Mouse (Mus musculus) Patski (cell line): ENCODE results near the gene Ank2. TPM values are rescaled to one million over a fixed set of nuclear protein-coding genes. Genes with fewer than 3 reads are reported as not detected.

Source experiments
- ATAC-seq: fragments of 100-300 bp; one replicate; pipeline ENCODE4 v1.8.0; 2021
- CTCF ChIA-PET: fragments of 350-600 bp; sonication (Branson Sonifier 250); formaldehyde crosslinking; loops from one replicate; lab custom pipeline; 2022; ENCODE audit warnings: inconsistent platforms; lab: Charles Lee
- POLR2A ChIA-PET: fragments of 350-600 bp; sonication (Branson Sonifier 250); formaldehyde crosslinking; loops from one replicate; lab custom pipeline; 2022; ENCODE audit warnings: antibody characterized with exemption, inconsistent platforms; lab: Charles Lee
- DNase-seq: peaks from one replicate; pipeline ENCODE4 v3.0.0-alpha.2; 2011; ENCODE audit warnings: low read depth, low spot score
- H3K27me3 ChIP-seq: fragments of 371-371 bp; one replicate; pipeline ENCODE4 v1.5.1; 2021
- CTCF ChIP-seq: fragments of 100-300 bp; IDR thresholded peaks from one replicate; pipeline ENCODE4 v1.5.1; 2021
- in situ Hi-C: fragments of 300-500 bp; cut with MboI; formaldehyde crosslinking; loops from 3 replicates; pipeline ENCODE4 v1.11.1; 2018; ENCODE audit warnings: low pct_unique_long_range_greater_than_20kb, mixed read lengths
- polyA plus RNA-seq: library from polyadenylated mRNA; unstranded; gene quantifications from one replicate; pipeline ENCODE4 v1.2.3, GENCODE M21; 2021

Gene Ank2
- polyA plus RNA-seq, 1 experiment from 2014 or later, result 47.7 TPM

DNA sequence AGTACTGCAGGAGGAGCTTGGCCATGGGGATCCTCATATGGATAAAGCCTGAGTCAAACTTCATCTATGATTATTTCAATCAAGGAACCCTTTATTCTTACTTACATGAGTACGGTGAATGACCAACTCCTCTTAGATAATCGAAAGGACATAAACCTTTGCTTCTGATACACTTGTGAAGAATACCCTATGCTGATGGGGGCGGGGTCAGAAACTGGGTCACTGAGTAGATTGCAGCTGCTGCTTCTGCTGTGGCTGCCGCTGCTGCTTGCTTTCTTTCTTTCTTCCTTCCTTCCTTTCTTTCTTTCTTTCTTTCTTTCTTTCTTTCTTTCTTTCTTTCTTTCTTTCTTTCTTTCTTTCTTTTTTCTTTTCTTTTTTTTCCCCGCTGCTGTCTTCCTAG is 263.9 kb downstream of the Ank2 start:
- no peak for DNase-seq
- H3K27me3 ChIP-seq, result no peaks in the 10 kb centered on the region
- TF ChIP-seq CTCF, result no peak
- CTCF ChIA-PET, result interaction anchor here (1.4 to 2.4 kb wide), 4 partner anchors 9 to 22 kb away, joined by 4 to 9 read pairs (median 5); no protein-coding TSS in a partner anchor
- POLR2A ChIA-PET, result no interaction called here
- in situ Hi-C loops, result no loop called here
- no peak for ATAC-seq

DNA sequence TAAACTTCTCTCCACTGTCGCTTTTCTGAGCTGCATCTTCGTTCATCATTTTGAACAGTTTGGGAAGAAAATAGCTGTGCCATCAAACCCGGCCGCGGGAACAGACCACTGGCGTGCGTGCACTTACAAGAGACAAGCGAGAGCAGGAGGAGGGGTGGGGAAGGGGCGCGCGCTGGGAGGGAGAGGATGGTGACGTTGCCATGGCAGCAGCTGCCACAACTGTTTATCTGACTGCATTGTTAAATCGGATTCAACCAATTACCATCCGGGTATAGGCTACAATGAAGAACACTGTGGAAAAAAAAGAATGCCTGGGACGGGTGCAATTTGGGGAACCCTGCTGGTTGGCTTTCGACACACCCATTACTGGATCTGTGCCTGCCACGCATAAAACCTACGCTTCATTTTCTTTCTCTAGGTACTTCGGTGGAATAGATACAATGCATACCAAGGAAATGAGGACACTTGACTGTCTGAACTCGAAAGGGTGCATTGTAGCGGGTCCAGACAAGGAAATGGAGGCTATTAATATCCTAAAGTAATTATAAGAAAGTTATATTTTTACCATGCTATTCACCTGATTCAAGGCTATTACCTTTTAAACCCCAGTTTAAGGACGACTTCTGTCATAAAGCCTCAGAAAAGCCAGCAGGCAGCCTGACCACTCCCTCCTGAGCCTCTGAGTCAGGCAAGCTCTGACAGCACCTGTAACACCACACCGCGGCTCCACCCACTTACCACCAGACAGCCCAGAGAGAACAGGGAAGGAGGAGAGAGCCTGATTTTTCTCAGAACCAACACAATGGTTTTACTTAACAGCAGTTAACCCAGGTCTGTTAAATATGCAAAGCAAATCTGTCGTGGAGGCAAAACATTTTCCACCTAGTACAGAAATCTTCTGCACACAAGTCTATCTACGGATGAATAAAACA is 273.1 kb downstream of the Ank2 start:
- DNase-seq (no peak), ATAC-seq (peak; percentile 67)
- ChIA-PET CTCF (interaction anchor here (3.5 kb wide), 1 partner anchor 9 kb away, joined by 9 read pairs; no protein-coding TSS in a partner anchor), POLR2A (no interaction called here)
- in situ Hi-C loops, result no loop called here
- H3K27me3 ChIP-seq, result no peaks in the 10 kb centered on the region
- no peak for TF ChIP-seq CTCF

DNA sequence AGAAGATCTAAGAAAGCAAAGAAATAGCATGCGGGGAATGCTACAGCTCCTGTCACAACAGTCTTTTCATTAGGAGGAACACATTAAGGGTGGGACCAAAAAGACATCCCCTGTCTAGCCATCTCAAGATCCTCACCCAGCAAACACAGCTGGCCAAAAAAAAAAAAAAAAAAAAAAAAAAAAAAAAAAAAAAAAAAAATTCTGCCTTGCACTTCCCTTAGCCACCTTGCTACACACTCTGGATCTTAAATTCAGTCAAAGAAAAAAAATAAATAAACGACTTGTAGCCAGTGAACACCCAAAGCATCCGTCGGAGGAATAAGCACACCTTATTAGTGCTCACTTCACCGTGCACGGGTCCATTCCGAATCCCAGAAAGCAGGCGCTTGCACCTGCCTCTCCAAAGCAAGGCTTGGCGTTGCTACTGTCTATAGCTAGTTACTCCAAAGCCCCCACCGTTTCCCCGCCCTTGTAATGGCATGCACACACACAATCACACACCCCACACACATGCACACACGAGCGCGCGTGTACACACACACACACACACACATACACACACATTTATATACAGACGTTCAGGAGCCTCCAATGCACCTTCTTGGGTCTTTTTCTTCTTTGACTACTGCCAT is 273.9 kb downstream of the Ank2 start:
- ATAC-seq (no peak), DNase-seq (no peak)
- TF ChIP-seq CTCF, result no peak
- in situ Hi-C loops, result no loop called here
- H3K27me3 ChIP-seq, result no peaks in the 10 kb centered on the region
- ChIA-PET CTCF (interaction anchor here (1.8 to 3.5 kb wide), 2 partner anchors 10 to 15 kb away, joined by 6 to 9 read pairs; no protein-coding TSS in a partner anchor), POLR2A (interaction anchor here (0.6 kb wide), 1 partner anchor 231 kb away, joined by 4 read pairs; no protein-coding TSS in a partner anchor)

DNA sequence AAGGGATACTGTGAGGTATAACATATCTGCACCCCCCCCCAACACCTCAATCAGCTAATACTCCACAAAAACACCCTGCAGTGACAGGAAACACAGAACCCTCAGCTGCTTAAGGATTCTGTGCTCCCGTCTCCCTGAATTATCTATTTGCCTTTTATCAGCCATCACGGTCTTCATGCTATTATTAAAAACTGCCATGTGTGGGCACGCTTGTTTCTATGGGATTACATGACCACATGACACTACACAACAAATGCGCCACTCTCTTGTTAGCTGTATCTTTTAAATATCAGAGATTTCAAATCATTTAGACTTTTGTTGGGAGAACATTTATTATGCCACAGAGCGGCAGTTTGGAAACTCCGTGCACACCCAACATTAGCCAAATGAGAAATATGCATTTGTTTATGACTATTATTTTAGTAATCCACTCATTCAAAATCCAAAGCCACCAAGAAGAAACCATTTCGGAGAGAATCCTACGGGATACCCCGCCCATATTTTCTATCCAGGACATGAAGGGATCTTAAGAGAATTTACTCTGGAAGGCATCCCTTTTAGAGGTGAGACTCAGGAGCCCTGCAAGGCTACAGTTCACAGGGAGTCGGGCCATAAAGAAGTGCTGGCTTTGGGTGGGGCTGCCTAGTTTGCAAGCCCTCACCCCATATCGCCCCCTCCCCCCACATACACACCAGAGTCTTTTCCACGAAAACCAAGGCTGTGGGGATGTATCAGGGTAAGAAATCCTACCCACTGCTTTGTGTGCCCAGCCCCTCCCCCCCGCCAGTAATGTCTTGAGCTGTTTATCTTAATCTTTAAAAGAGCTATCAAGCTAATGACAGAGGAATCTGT is 274.6 kb downstream of the Ank2 start:
- ChIA-PET CTCF (interaction anchor here (1.2 to 3.5 kb wide), 3 partner anchors 10 to 23 kb away, joined by 3 to 9 read pairs (median 6); no protein-coding TSS in a partner anchor), POLR2A (interaction anchor here (0.6 kb wide), 1 partner anchor 231 kb away, joined by 4 read pairs; no protein-coding TSS in a partner anchor)
- DNase-seq (no peak), ATAC-seq (no peak)
- in situ Hi-C loops, result no loop called here
- no peaks in the 10 kb centered on the region for H3K27me3 ChIP-seq
- no peak for TF ChIP-seq CTCF

DNA sequence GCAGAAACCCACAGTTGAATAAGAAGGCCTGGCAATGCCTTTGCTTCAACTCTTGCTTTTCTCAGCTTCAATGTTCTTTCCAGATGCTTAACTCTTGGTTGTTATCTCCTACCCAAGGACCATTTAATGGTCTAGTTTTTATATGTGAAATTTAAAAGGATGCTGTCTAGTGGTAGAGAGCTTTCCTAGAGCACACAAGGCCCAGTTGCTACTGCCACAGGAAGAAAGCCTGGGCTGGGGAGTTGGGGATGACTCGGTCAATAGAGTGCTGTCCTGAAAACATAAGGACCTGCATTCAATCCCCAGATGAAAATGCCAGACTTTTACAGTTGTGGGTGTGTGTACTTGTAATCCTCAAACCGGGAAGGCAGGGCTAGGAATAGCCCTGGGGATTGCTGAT is 277.1 kb downstream of the Ank2 start:
- DNase-seq, result no peak
- no peak for TF ChIP-seq CTCF
- CTCF ChIA-PET, result interaction anchor here (1.3 kb wide), 2 partner anchors 13 to 38 kb away, joined by 3 read pairs; no protein-coding TSS in a partner anchor
- in situ Hi-C loops, result no loop called here
- no peak for ATAC-seq
- POLR2A ChIA-PET, result no interaction called here
- no peaks in the 10 kb centered on the region for H3K27me3 ChIP-seq

DNA sequence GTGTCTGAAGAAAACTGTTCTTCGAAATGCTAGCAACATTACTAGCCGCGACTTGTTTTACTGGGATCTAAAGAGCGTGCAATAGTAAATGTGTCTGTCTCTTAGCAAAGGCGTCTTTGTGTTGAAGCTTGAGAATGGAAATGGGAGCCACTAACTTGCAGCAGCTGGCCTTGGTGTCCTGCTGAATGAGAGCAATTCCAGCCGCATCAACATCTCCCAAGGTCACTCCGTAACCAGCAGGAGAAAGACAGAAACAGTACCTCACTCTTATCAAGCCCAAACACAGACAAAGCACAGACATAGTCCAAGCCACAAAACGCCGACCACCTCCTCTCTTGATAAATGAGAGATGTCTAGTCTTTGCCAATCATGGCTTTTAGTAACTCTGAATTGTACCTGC is 278.3 kb downstream of the Ank2 start:
- CTCF ChIA-PET, result interaction anchor here (1.3 kb wide), 2 partner anchors 12 to 37 kb away, joined by 3 read pairs; no protein-coding TSS in a partner anchor
- no peak for ATAC-seq
- POLR2A ChIA-PET, result no interaction called here
- no peak for DNase-seq
- no peak for TF ChIP-seq CTCF
- H3K27me3 ChIP-seq, result no peaks in the 10 kb centered on the region
- in situ Hi-C loops, result no loop called here

DNA sequence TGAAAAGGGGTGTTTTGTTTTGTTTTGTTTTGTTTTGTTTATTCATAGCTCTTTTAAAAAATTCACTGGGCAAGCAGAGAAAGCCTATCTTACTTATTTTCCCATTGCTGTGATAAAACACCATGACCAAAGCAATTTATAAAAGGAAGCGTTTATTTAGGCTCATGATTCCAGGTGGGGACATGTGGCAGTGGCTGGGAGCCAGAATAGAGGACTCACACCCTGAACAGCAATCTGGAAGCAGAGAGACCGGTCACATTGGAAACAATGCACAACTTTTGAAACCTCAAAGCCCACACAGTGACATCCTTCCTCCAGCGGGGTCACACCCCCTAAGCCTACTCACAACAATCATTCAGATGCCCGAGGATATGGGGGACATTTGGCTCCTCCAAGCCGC is 285.6 kb downstream of the Ank2 start:
- ATAC-seq (no peak), DNase-seq (no peak)
- ChIA-PET CTCF (no interaction called here), POLR2A (no interaction called here)
- no peak for TF ChIP-seq CTCF
- H3K27me3 ChIP-seq, result no peaks in the 10 kb centered on the region
- in situ Hi-C loops, result no loop called here

DNA sequence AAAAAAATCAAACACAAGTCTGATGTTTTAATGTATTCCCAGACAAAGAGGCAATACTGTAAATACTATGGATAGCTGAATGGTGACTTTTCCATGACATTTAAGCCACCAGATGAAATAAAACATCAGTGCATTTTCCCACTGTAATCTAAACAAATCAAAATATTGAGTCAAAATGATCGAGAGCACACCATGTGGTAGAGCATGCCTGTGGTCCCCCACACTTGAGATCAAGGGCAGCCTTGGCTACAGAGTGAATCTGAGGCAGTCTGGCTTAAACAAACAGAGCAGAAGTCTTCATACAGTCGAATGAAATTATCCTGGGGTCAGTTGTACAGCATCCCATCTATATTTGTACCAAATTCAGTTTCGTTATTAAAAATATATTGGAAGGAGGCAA is 288.0 kb downstream of the Ank2 start:
- CTCF ChIA-PET, result interaction anchor here (1.6 kb wide), 1 partner anchor 9 kb away, joined by 4 read pairs; no protein-coding TSS in a partner anchor
- POLR2A ChIA-PET, result no interaction called here
- no peak for DNase-seq
- H3K27me3 ChIP-seq, result no peaks in the 10 kb centered on the region
- in situ Hi-C loops, result no loop called here
- no peak for ATAC-seq
- TF ChIP-seq CTCF, result no peak

DNA sequence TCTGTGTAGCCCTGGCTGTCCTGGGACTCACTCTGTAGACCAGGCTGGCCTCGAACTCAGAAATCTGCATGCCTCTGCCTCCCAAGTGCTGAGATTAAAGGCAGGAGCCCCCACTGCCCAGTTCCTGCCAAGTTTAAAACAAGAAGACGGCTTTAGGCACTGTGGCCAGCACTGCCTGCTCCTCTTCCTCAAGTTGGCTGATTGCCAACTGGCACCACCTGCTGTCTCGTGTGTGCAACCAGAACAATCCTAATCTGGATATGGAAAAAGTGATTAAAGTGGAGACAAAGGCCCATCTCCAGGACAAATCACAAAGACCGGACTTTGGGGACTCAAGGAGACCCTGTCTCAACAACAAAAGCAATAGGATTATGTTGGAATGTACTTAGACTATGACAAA is 288.6 kb downstream of the Ank2 start:
- DNase-seq (no peak), ATAC-seq (no peak)
- ChIA-PET CTCF (no interaction called here), POLR2A (no interaction called here)
- in situ Hi-C loops, result no loop called here
- TF ChIP-seq CTCF, result no peak
- H3K27me3 ChIP-seq, result no peaks in the 10 kb centered on the region

DNA sequence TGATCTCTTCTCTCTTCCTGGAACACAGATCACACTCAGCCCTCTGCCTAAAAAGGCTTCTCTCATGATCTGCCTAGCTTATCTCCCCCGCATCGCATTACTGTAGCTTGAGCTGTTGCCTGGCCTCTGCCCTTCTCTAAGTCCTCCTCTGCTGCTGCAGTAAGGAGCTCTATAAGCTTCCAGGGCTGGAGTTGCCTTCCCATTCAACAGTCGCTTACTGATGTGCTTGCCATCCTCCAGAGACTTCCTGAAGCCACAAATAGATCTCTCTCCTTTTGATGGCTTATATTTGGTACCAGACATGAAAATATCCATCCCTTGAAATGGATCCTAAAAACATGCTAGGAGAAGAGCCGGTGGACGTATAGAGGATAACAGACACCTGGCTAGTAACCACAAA is 290.3 kb downstream of the Ank2 start:
- POLR2A ChIA-PET, result no interaction called here
- no peak for TF ChIP-seq CTCF
- no peak for DNase-seq
- no peaks in the 10 kb centered on the region for H3K27me3 ChIP-seq
- in situ Hi-C loops, result no loop called here
- CTCF ChIA-PET, result interaction anchor here (1.0 to 1.3 kb wide), 2 partner anchors 12 to 18 kb away, joined by 3 read pairs; no protein-coding TSS in a partner anchor
- ATAC-seq, result no peak
